Mouse (Mus musculus) lung, adult 2 months (tissue): ENCODE measurements around the gene Ptprg.

Experiments
- CTCF ChIP-seq: fragments of 200-500 bp; IDR thresholded peaks from 2 replicates; pipeline ENCODE4 v1.5.1; 2011; ENCODE audit warnings: mild to moderate bottlenecking, low read length, control low read depth; ENCODE audit not compliant: insufficient read depth
- POLR2A ChIP-seq: fragments of 200-500 bp; IDR thresholded peaks from 2 replicates; pipeline ENCODE4 v1.6.1; 2011; ENCODE audit warnings: low read depth, mild to moderate bottlenecking, control low read depth, low read length, borderline replicate concordance; ENCODE audit errors: extremely low read depth

- TF ChIP-seq POLR2A: no peak
- TF ChIP-seq CTCF: no peak
Observed at GRCm38 (mm10) chr14:11992534-11992933, 439.2 kb downstream of the Ptprg start.
